Mouse (Mus musculus): ENCODE data around the gene Car9. TPM values are rescaled to one million over a fixed set of nuclear protein-coding genes. Genes with fewer than 3 reads are reported as not detected.
"Not testable (repeated sequence)": the region's sequence is repeated elsewhere in the genome, so short reads cannot be mapped to it uniquely, and the experiment has no call there.

Gene Car9
- polyA plus RNA-seq, 1 experiment from 2014 or later, result 0.85 TPM

DNA sequence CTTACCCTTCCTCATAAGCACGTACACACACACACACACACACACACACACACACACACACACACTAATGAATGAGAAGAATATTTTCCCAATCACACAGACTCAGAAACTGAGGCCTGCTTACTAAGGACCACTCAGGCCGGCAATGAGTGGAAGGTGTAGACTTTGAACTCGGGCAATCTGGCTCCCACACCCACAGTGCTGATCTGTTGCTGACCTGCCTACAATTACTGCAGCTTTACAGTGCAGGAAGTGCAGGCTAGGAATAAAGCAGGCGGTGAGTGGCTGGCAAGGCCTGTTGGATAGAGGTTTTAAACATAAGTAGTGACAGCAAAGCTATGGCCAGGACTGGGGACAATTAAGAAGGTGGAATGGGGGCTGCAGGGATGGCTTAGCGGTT, 25.8 kb upstream of the Car9 start:
- no peak overlapping the region for H3K27ac ChIP-seq
- H3K9me3 ChIP-seq (replicated peaks), result no peaks in the 10 kb centered on the region
- 0 out of 2 replicates have a peak, but pooled peaks cover 9% of the 10 kb centered on the region for H3K27me3 ChIP-seq
- no peak overlapping the region for H3K4me2 ChIP-seq
- peaks cover 17% of the 10 kb centered on the region for H3K4me1 ChIP-seq (replicated peaks)
- H3K36me3 ChIP-seq, result no peaks in the 10 kb centered on the region
- no peak for ATAC-seq (ENCODE audit: low read depth)
- 70% methylated on average over 5 of the region's 5 CpGs for WGBS (ENCODE audit: insufficient replicate concordance)
- no peak overlapping the region for H3K9ac ChIP-seq
- DNase-seq, result no peak
- no peak overlapping the region for H3K4me3 ChIP-seq (replicated peaks)

- no peak overlapping the region for H3K27ac ChIP-seq
- ATAC-seq (ENCODE audit: low read depth), result no peak
- no peaks in the 10 kb centered on the region for H3K36me3 ChIP-seq
- H3K9me3 ChIP-seq (replicated peaks), result no peaks in the 10 kb centered on the region
- no peak overlapping the region for H3K9ac ChIP-seq
- no peak overlapping the region for H3K4me2 ChIP-seq
- 0 out of 2 replicates have a peak, but pooled peaks cover 9% of the 10 kb centered on the region for H3K27me3 ChIP-seq
- no peak for DNase-seq
- H3K4me1 ChIP-seq (replicated peaks), result peaks cover 17% of the 10 kb centered on the region
- 38% methylated on average over 7 of the region's 7 CpGs for WGBS (ENCODE audit: insufficient replicate concordance)
- no peak overlapping the region for H3K4me3 ChIP-seq (replicated peaks)
These were observed 24.8 kb upstream of the Car9 start for GRCm38 (mm10) chr4:43481894-43482456.

DNA sequence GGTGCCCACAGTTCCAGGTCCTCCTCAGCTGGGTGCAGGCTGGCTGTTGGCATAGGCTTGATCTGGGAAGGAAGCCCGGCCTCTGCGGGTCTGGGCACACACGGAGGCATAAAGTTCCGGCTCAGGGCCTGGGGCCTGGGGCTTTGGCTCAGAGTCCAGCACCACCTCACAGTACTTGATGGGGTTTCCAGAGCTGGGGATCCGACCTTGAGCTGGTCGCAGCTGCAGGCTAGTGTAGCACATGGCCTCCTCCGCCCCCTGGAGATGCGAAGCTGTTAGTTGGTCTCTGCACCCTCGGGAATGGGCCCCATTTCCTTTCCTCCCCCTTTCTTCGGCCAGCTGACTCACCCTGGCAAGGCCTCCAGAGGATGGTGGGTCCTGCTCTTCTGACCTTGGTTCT, 24.2 kb upstream of the Car9 start:
- H3K9me3 ChIP-seq (replicated peaks), result no peaks in the 10 kb centered on the region
- no peak overlapping the region for H3K4me3 ChIP-seq (replicated peaks)
- WGBS (ENCODE audit: insufficient replicate concordance), result 57% methylated on average over 10 of the region's 10 CpGs
- H3K4me1 ChIP-seq (replicated peaks), result peaks cover 17% of the 10 kb centered on the region
- ATAC-seq (ENCODE audit: low read depth) (no peak), DNase-seq (no peak)
- H3K27ac ChIP-seq, result no peak overlapping the region
- no peaks in the 10 kb centered on the region for H3K36me3 ChIP-seq
- no peak overlapping the region for H3K4me2 ChIP-seq
- H3K9ac ChIP-seq, result no peak overlapping the region
- 0 out of 2 replicates have a peak, but pooled peaks cover 9% of the 10 kb centered on the region for H3K27me3 ChIP-seq

DNA sequence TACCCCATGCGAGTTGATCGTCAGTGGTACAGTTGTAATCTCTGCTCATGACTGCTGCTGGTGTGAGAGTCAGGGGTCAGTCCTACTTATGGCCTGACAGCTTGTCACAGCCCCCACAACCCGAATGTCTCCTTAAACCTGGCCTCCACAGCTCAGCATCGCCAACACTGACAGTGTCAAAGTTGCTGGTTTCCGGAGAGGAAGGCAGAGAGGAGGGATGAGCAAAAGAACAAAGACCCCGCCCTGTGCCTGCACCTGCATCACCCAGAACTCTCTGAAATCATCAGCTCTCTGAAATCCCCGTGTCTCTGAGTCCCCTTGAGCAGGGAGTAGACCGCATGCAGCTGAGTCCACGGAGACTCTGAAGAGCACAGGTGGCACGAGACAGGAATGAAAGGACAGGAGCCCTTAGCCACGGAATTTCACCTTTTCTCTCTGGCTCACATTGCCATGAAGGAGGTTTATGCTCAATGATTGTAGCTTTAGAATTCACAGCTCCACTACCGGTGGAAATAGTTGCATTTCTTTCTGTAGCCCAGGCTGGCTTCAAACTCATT, 23.2 kb upstream of the Car9 start, which contains the start of gene Sit1:
Gene Sit1, minus strand, starts transcription at position 200 of the 557 bp plus-strand sequence.
- H3K9me3 ChIP-seq (replicated peaks), result no peaks in the 10 kb centered on the region
- no peaks in the 10 kb centered on the region for H3K36me3 ChIP-seq
- 47% methylated on average over 12 of the region's 12 CpGs for WGBS (ENCODE audit: insufficient replicate concordance)
- ATAC-seq (ENCODE audit: low read depth), result no peak
- DNase-seq, result no peak
- H3K27me3 ChIP-seq, result 0 out of 2 replicates have a peak, but pooled peaks cover 9% of the 10 kb centered on the region
- no peak within 1 kb of the TSS for H3K4me2 ChIP-seq
- no peak within 1 kb of the TSS for H3K9ac ChIP-seq
- H3K4me3 ChIP-seq (replicated peaks), result no peak within 1 kb of the TSS
- peaks cover 14% of the 10 kb centered on the region for H3K4me1 ChIP-seq (replicated peaks)
- no peak within 1 kb of the TSS for H3K27ac ChIP-seq

GRCm38 (mm10) chr4:43485666-43486065, 21.1 kb upstream of the Car9 start:
- not testable (repeated sequence) for ATAC-seq (ENCODE audit: low read depth); H3K4me2 ChIP-seq; H3K27ac ChIP-seq; H3K27me3 ChIP-seq; H3K4me3 ChIP-seq (replicated peaks); H3K9ac ChIP-seq; H3K9me3 ChIP-seq (replicated peaks); H3K36me3 ChIP-seq; DNase-seq
- 76% methylated on average over 5 of the region's 5 CpGs for WGBS (ENCODE audit: insufficient replicate concordance)
- H3K4me1 ChIP-seq (replicated peaks), result peaks cover 23% of the 10 kb centered on the region

GRCm38 (mm10) chr4:43489611-43490010, 17.2 kb upstream of the Car9 start:
- no peaks in the 10 kb centered on the region for H3K27me3 ChIP-seq
- H3K36me3 ChIP-seq, result no peaks in the 10 kb centered on the region
- no peak for ATAC-seq (ENCODE audit: low read depth)
- H3K9ac ChIP-seq, result no peak overlapping the region
- H3K4me3 ChIP-seq (replicated peaks), result no peak overlapping the region
- DNase-seq, result no peak
- no peaks in the 10 kb centered on the region for H3K9me3 ChIP-seq (replicated peaks)
- 74% methylated on average over 3 of the region's 3 CpGs for WGBS (ENCODE audit: insufficient replicate concordance)
- H3K4me2 ChIP-seq, result no peak overlapping the region
- no peak overlapping the region for H3K27ac ChIP-seq
- H3K4me1 ChIP-seq (replicated peaks), result peaks cover 36% of the 10 kb centered on the region

- Histone ChIP-seq H3K27ac (no peak overlapping the region; the same call in 1 of the 2 replicates), H3K4me2 (peak overlapping the region; percentile 15), H3K4me3 (replicated peaks) (no peak overlapping the region), H3K9me3 (replicated peaks) (no peaks in the 10 kb centered on the region), H3K36me3 (peaks cover 8% of the 10 kb centered on the region), H3K27me3 (no peaks in the 10 kb centered on the region), H3K9ac (no peak overlapping the region), H3K4me1 (replicated peaks) (peaks cover 48% of the 10 kb centered on the region)
- peak; percentile 37 for DNase-seq
- 0 out of 2 replicates have a peak, but pooled peaks have one; percentile 6 for ATAC-seq (ENCODE audit: low read depth)
- 54% methylated on average over 5 of the region's 5 CpGs for WGBS (ENCODE audit: insufficient replicate concordance)
These were observed 16.0 kb upstream of the Car9 start for GRCm38 (mm10) chr4:43490801-43491200.

DNA sequence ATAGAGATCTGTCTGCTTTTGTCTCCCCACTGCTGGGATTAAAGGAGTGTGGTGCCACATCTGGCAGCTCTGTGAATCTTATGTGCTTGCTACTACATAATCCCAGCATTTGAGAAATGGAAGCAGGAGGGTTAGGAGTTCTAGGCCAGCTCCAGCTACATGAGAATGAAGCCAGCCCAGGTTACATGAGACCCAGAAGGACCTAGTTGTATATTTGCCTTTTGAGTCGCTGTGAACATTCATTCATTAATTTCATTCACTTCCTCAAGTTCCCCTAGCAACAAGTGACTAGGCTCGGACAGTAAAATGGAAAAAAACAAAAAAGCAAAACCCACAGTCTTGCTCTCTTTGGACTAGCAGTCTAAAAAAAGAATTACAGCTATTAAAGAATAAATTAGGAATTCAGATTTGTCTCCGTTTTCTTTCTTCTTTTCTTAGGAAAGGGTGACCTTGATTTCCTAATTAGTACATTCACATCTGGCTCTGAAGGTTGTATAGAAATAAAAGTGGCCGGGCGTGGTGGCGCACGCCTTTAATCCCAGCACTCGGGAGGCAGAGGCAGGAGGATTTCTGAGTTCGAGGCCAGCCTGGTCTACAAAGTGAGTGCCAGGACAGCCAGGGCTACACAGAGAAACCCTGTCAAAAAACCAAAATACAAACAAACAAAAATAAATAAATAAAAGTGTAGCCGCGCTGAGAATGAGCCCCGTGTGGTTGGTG, 14.5 kb upstream of the Car9 start:
- H3K36me3 ChIP-seq, result peaks cover 23% of the 10 kb centered on the region
- H3K4me3 ChIP-seq (replicated peaks), result peak overlapping the region; percentile 31
- 37% methylated on average over 12 of the region's 12 CpGs for WGBS (ENCODE audit: insufficient replicate concordance)
- H3K4me2 ChIP-seq, result peak overlapping the region; percentile 59
- peak overlapping the region; percentile 66 for H3K27ac ChIP-seq
- ATAC-seq (ENCODE audit: low read depth) (no peak), DNase-seq (no peak)
- H3K9me3 ChIP-seq (replicated peaks), result no peaks in the 10 kb centered on the region
- peaks cover 60% of the 10 kb centered on the region for H3K4me1 ChIP-seq (replicated peaks)
- peak overlapping the region; percentile 88; the same call in 1 of the 2 replicates for H3K9ac ChIP-seq
- H3K27me3 ChIP-seq, result no peaks in the 10 kb centered on the region

- Histone ChIP-seq H3K9ac (peak within 1 kb of the TSS; percentile 88), H3K27ac (peak within 1 kb of the TSS; percentile 82), H3K9me3 (replicated peaks) (no peaks in the 10 kb centered on the region), H3K4me2 (peak within 1 kb of the TSS; percentile 87), H3K4me3 (replicated peaks) (peak within 1 kb of the TSS; percentile 81), H3K27me3 (no peaks in the 10 kb centered on the region), H3K4me1 (replicated peaks) (peaks cover 65% of the 10 kb centered on the region), H3K36me3 (peaks cover 28% of the 10 kb centered on the region)
- ATAC-seq (ENCODE audit: low read depth) (peak; percentile 97), DNase-seq (peak; percentile 92)
- WGBS (ENCODE audit: insufficient replicate concordance), result under 1% methylated on average over 25 of the region's 25 CpGs
These were observed 14.0 kb upstream of the Car9 start, which contains the start of gene Ccdc107 for GRCm38 (mm10) chr4:43492821-43493185. Gene Ccdc107 (plus strand): TSS chr4:43492900.

GRCm38 (mm10) chr4:43493186-43493845, 13.4 kb upstream of the Car9 start:
- Histone ChIP-seq H3K9me3 (replicated peaks) (no peaks in the 10 kb centered on the region), H3K4me3 (replicated peaks) (peak overlapping the region; percentile 81), H3K27me3 (no peaks in the 10 kb centered on the region), H3K4me2 (peak overlapping the region; percentile 87), H3K4me1 (replicated peaks) (peaks cover 71% of the 10 kb centered on the region), H3K36me3 (peaks cover 30% of the 10 kb centered on the region), H3K9ac (peak overlapping the region; percentile 88), H3K27ac (peak overlapping the region; percentile 82)
- under 1% methylated on average over 47 of the region's 47 CpGs for WGBS (ENCODE audit: insufficient replicate concordance)
- DNase-seq (peak; percentile 96), ATAC-seq (ENCODE audit: low read depth) (peak; percentile 79)

- Histone ChIP-seq H3K4me2 (peak overlapping the region; percentile 87), H3K27me3 (no peaks in the 10 kb centered on the region), H3K9me3 (replicated peaks) (no peaks in the 10 kb centered on the region), H3K9ac (peak overlapping the region; percentile 88), H3K4me1 (replicated peaks) (peaks cover 75% of the 10 kb centered on the region), H3K4me3 (replicated peaks) (peak overlapping the region; percentile 81), H3K27ac (peak overlapping the region; percentile 82), H3K36me3 (peaks cover 30% of the 10 kb centered on the region)
- WGBS (ENCODE audit: insufficient replicate concordance), result 2% methylated on average over 9 of the region's 9 CpGs
- DNase-seq (no peak), ATAC-seq (ENCODE audit: low read depth) (no peak)
These were observed 12.9 kb upstream of the Car9 start for GRCm38 (mm10) chr4:43493846-43494240.

All from liver, embryonic 13.5 days (tissue).